Mouse (Mus musculus): ENCODE results near the gene Dnajc22. TPM values are rescaled to one million over a fixed set of nuclear protein-coding genes. Genes with fewer than 3 reads are reported as not detected.

Gene Dnajc22
- polyA plus RNA-seq (2021; fragmentation: Nextera tagmentation) = not detected in 2 replicates
- long read RNA-seq, experiment 1 = 0 reads
- long read RNA-seq, experiment 2 = 0 reads

GRCm38 (mm10) chr15:99092870-99093269 lies at the start of gene Dnajc22:
Dnajc22 (plus strand) TSS chr15:99093170.

GRCm38 (mm10) chr15:99055040-99055439 lies 37.9 kb upstream of the Dnajc22 start, which contains the start of gene Prph:
Prph (plus strand) TSS chr15:99055174.

GRCm38 (mm10) chr15:99074019-99074599 lies 18.9 kb upstream of the Dnajc22 start, which contains the start of gene Troap:
Troap (plus strand) TSS chr15:99074575.

DNA sequence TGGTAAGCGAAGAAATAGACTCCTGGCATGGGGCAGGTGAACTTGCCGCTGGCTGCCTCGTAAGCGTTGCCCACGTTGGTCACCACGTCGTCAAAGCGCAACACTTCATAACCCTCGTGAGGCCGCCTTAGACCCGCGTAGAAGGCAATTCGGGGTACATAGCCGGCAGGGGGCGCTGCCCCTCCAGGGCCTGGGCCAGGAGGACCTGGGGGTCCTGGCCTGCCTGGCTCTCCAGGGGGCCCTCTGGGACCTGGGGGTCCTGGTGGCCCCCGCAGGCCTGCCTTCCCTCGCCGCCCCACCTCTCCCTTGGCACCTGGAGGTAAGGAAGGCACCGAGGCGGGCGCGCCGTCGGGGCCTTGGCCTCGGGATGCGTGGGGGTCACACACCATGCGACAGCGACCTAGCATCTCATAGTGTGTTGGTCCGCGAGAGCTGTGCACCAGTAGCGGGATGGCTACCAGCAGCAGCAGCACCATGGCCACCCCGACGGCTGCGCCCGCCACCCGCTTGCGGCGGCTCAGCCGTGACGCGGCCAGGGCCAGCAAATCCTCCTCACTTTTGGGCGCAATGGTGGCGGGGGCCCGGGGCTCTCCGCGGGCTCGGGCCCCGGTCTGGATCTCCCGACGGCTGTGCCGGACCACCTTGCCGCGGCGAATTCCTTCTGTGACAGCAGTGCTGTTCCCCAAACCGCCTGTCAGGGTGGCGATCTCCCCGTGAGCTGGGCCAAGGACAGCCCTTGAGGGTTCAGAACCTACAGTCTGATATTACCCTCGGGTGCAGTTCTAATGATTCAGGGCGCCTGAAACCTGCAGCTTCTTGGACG lies 5.5 kb upstream of the Dnajc22 start, which contains the start of gene C1ql4:
C1ql4 (minus strand) TSS at position 565 of the 823 bp plus-strand sequence.

DNA sequence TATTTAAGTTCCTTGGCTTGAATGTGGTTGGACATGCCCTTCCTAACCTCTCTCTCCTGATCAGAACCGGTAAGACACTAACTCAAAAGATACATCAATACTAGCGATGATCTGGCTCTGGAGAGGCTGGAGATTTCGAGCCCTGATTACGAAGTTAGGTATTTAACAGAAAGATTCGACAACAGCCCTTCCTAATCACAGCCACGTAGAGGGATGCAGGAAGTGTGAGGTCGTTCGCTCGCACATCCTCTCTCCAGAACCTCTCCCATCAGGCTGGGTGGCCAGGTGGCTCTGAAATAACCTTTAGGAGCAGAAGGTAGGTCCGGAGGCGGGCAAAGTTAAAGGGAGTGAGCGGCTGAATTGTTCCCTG lies 32.7 kb downstream of the Dnajc22 start, which contains the start of gene Spats2:
Spats2 (plus strand) TSS at position 206 of the 370 bp plus-strand sequence.

Small RNA genes lying within 50 kb of the gene (microRNA-seq; reads per million reads assigned to microRNA genes)
- gene Mir6960 = not detected

Other genes with a start within 250 kb of the Dnajc22 start
- 18.0 and 18.2 TPM in 2 replicates for gene Kmt2d, start 222.0 kb upstream of the Dnajc22 start, polyA plus RNA-seq (2021; fragmentation: Nextera tagmentation)
- gene Rhebl1, start 198.6 kb upstream of the Dnajc22 start, polyA plus RNA-seq (2021; fragmentation: Nextera tagmentation) = 6.5 and 10.1 TPM in 2 replicates
- 0.08 and 0.19 TPM in 2 replicates for gene Dhh, start 194.6 kb upstream of the Dnajc22 start, polyA plus RNA-seq (2021; fragmentation: Nextera tagmentation)
- gene Lmbr1l, start 174.9 kb upstream of the Dnajc22 start, polyA plus RNA-seq (2021; fragmentation: Nextera tagmentation) = 0.29 and 1.7 TPM in 2 replicates
- gene Tuba1b, start 158.6 kb upstream of the Dnajc22 start, polyA plus RNA-seq (2021; fragmentation: Nextera tagmentation) = 1,496 and 1,539 TPM in 2 replicates
- gene Gm49450, start 139.6 kb upstream of the Dnajc22 start, polyA plus RNA-seq (2021; fragmentation: Nextera tagmentation) = 0.53 TPM in 1 of 2 replicates, not detected in the other
- 3,348 and 3,759 TPM in 2 replicates for gene Tuba1a, start 139.5 kb upstream of the Dnajc22 start, polyA plus RNA-seq (2021; fragmentation: Nextera tagmentation)
- gene Tuba1c, start 63.3 kb upstream of the Dnajc22 start, polyA plus RNA-seq (2021; fragmentation: Nextera tagmentation) = 2.4 and 6.3 TPM in 2 replicates
- 2.1 and 3.3 TPM in 2 replicates for gene Prph, start 38.0 kb upstream of the Dnajc22 start, polyA plus RNA-seq (2021; fragmentation: Nextera tagmentation)
- gene Troap, start 18.6 kb upstream of the Dnajc22 start, polyA plus RNA-seq (2021; fragmentation: Nextera tagmentation) = 0.11 and 0.14 TPM in 2 replicates
- not detected in 2 replicates for gene C1ql4, start 5.4 kb upstream of the Dnajc22 start, polyA plus RNA-seq (2021; fragmentation: Nextera tagmentation)
- 5.3 and 5.5 TPM in 2 replicates for gene Spats2, start 32.7 kb downstream of the Dnajc22 start, polyA plus RNA-seq (2021; fragmentation: Nextera tagmentation)
- 7.4 and 7.7 TPM in 2 replicates for gene Kcnh3, start 131.7 kb downstream of the Dnajc22 start, polyA plus RNA-seq (2021; fragmentation: Nextera tagmentation)
- gene Mcrs1, start 158.8 kb downstream of the Dnajc22 start, polyA plus RNA-seq (2021; fragmentation: Nextera tagmentation) = 118 and 134 TPM in 2 replicates
- gene Prpf40b, start 201.9 kb downstream of the Dnajc22 start, polyA plus RNA-seq (2021; fragmentation: Nextera tagmentation) = 14.4 and 35.4 TPM in 2 replicates
- gene Fam186b, start 202.7 kb downstream of the Dnajc22 start, polyA plus RNA-seq (2021; fragmentation: Nextera tagmentation) = 0.20 and 0.51 TPM in 2 replicates